Mouse (Mus musculus): ENCODE measurements at regions not wholly inside any gene's neighbourhood (a gene's known extent, or its start where the extent isn't known, plus 50 kb on each side); places are given as distances from the start of the nearest gene placed in this dataset.
"Not testable (repeated sequence)": the region's sequence is repeated elsewhere in the genome, so short reads cannot be mapped to it uniquely, and the experiment has no call there.

GRCm38 (mm10) chr12:113701841-113702240, 158.1 kb downstream of the Adam6a start:
- not testable (repeated sequence) for DNase-seq (ENCODE audit: low read depth, low spot score)

GRCm38 (mm10) chr12:113716406-113716805, 172.7 kb downstream of the Adam6a start:
- DNase-seq (ENCODE audit: low read depth, low spot score), result not testable (repeated sequence)

DNA sequence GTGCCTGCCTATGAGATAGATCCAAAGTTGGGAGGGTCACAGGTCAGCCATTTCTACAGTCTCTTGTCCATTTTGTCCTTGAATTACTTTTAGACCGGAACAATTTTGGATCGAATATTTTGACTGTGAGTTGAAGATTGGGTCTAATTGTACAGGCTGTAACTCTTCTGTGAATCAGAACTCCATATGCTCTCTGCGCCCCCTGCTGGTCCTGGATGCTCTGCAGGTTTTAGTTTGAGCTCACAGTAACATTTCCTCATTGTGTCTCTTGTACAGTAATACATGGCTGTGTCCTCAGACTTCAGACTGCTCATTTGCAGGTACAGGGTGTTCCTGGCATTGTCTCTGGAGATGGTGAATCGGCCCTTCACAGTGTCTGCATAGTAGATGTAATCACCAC, 192.1 kb downstream of the Adam6a start:
- no peak for DNase-seq (ENCODE audit: low read depth, low spot score)

GRCm38 (mm10) chr12:113746277-113746676, 202.6 kb downstream of the Adam6a start:
- no peak for DNase-seq (ENCODE audit: low read depth, low spot score)

GRCm38 (mm10) chr12:113747987-113748386, 204.3 kb downstream of the Adam6a start:
- DNase-seq (ENCODE audit: low read depth, low spot score), result no peak

GRCm38 (mm10) chr12:113769587-113769986, 225.9 kb downstream of the Adam6a start:
- DNase-seq (ENCODE audit: low read depth, low spot score), result no peak

DNA sequence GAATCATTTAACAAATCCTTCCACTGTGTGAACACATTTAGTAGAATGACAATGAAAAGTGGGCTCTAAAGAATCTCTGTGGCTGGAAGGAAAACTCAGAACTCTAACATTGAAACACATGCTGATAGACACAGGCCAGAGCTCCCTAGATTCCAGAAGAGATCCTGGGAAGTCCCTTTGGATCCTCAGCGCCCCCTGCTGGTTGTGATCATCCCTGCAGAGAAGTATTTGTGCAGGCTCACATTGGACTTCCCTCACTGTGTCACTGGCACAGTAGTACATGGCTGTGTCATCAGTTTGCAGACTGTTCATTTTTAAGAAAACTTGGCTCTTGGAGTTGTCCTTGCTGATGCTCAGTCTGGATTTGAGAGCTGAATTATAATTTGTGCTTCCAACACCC, 252.2 kb downstream of the Adam6a start:
- peak; percentile 0 for DNase-seq (ENCODE audit: low read depth, low spot score)

GRCm38 (mm10) chr12:113826377-113826776, 282.7 kb downstream of the Adam6a start:
- no peak for DNase-seq (ENCODE audit: low read depth, low spot score)

DNA sequence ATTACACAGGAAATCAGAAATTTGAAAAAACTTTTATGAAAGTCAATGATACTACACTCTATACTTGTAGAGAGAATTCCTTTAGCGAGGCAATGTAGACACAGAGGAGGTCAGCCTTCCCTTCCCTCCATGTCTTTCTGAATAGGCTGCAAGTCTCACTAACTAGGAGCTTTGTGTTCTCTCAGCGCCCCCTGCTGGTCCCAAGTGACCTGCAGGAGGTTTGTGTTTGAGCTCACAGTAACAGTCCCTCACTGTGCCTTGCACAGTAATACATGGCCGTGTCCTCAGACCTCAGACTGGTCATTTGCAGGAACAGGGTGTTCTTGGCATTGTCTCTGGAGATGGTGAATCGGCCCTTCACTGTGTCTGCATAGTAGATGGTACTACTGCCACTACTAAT, 315.2 kb downstream of the Adam6a start:
- DNase-seq (ENCODE audit: low read depth, low spot score), result no peak

DNA sequence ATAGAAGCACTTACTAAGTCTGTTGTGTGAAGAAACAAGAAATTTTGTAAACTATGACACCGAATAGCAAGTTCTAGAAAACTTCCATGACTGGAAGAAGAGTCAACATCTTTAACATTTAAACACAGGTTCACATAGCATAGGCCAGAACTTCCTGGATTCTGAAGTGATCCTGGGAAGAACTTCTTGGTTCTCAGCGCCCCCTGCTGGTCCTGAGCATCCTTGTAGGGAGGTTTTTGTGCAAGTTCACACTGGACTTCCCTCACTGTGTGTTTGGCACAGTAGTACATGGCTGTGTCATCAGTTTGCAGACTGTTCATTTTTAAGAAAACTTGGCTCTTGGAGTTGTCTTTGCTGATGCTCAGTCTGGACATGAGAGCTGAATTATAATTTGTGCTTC, 335.1 kb downstream of the Adam6a start:
- DNase-seq (ENCODE audit: low read depth, low spot score), result no peak

GRCm38 (mm10) chr12:113896152-113896551, 352.4 kb downstream of the Adam6a start:
- DNase-seq (ENCODE audit: low read depth, low spot score), result no peak

DNA sequence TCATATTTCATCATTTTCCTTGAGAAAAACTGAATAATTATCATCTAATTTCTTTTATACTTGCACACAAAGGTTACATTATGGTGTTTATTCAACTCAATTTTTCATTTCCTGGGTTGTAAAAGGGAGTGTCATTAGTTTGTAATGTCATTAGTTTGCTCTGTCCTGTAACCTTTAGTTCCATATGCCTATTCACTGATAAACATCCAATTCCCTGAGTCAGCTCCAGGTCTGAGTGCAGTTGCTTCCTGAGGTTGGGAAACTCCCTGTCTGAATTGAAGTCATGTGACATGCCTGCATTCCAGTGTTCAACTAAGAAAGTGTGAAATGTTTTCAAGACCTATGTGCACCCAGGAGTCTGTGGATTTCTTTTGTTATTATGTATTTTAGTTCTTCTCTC, 362.8 kb downstream of the Adam6a start:
- no peak for DNase-seq (ENCODE audit: low read depth, low spot score)

- no peak for DNase-seq (ENCODE audit: low read depth, low spot score)
Measured at GRCm38 (mm10) chr12:113907751-113908150, 364.0 kb downstream of the Adam6a start.

DNA sequence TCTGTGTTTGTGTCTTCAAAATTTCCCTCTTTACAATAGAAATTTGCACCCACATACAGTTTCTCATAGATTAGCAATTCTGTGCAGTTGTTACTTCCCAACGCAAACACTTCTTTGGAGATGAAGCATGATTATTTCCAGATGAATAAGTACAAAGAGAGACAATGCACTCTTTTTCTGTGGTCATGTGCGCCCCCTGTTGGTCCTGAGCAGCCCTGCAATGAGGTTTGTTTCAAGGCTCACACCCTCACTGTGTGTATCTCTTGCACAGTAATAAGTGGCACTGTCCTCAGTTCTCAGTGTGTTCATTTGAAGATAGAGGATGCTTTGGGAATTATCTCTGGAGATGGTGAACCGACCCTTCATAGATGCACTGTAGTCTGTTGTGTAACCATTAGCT, 368.1 kb downstream of the Adam6a start:
- no peak for DNase-seq (ENCODE audit: low read depth, low spot score)

- DNase-seq (ENCODE audit: low read depth, low spot score), result no peak
Measured at GRCm38 (mm10) chr12:113940721-113941120, 397.0 kb downstream of the Adam6a start.

DNA sequence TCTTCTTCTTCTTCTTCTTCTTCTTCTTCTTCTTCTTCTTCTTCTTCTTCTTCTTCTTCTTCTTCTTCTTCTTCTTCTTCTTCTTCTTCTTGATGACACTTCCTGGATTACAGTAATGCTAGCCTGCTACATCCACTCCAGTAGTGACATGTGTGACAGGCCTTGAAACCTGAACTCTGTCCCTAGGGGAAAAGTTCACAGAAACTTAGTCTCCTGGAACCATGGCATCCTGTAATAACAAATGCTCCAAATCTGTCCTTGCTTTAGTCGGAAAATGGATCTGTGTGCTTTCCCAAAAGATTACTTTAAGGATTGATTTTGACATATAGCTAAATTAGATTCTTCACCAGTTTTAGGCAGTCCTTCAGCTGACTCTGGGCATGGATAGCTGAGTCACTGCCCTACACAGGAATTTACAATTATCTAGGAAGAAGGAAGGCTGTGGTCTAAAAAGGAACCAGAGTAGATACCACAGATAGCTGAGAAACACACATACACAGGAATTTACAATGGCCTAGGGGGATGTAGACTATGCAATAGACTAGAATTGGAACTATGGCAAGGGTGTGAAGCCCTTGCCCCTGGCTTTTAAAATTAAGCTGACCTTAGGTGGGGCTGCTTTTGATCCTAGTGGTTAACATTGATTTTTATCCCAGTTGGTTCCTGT, 400.1 kb downstream of the Adam6a start:
- not testable (repeated sequence) for DNase-seq (ENCODE audit: low read depth, low spot score)

- not testable (repeated sequence) for DNase-seq (ENCODE audit: low read depth, low spot score)
Measured at GRCm38 (mm10) chr12:113945786-113946185, 402.1 kb downstream of the Adam6a start.

DNA sequence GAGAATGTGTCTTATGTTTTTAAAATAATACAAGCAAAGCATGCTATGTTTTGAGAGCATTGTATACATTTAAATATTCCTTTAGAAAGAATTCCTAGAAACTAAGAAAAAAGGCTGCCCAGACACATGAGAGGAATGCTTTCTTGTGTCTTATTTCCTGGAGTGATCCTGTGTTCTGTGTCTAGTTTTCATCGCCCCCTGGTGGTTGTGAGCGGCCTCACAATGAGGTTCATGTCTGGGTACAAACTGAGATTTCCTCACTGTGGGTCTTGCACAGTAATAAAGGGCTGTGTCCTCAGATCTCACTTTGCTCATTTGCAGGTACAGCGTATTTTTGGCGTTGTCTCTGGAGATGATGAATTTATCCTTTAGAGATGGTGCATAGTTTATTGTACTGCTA, 404.3 kb downstream of the Adam6a start:
- not testable (repeated sequence) for DNase-seq (ENCODE audit: low read depth, low spot score)

DNA sequence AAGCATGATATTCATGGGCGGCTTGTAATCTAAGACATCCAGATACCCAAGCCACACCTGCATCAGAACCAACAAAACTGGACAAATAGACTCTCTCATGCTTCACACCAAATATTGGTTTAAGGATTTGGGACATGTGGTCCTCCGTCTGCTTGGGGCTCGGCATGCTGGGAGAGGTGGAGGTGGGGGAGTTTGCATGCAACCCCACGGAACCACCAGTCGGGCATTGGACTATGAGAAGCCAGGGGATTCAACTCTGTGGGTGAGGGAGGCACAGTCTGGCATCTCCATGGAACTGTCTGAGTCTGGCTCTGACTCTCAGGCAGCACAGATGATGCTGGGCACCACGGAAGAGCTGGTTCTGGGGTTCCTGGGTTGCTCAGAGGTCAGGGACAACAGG, 430.6 kb downstream of the Adam6a start:
- no peak for DNase-seq (ENCODE audit: low read depth, low spot score)

- DNase-seq (ENCODE audit: low read depth, low spot score), result not testable (repeated sequence)
Measured at GRCm38 (mm10) chr12:113981613-113982012, 437.9 kb downstream of the Adam6a start.

GRCm38 (mm10) chr12:113987233-113987990, 443.7 kb downstream of the Adam6a start:
- DNase-seq (ENCODE audit: low read depth, low spot score), result no peak

DNA sequence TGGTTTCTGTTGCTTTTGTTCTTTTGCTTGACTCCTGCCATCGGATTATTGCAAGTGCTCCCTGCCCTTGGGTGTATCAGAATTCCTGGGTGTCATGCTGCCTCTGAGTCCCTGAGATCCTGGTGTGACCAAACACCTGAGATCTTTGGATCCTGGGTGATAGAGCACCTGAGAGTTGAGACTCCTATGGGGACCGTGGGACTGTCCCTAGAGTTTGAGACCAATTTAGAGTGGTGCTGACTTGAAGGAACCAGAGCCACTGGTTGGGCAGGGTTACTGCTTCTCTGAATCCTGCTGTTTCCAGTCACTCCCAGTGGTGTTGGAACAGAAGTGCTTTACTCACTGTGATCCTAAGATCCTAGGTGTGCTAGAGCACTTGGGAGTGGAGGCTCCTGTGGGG, 448.7 kb downstream of the Adam6a start:
- no peak for DNase-seq (ENCODE audit: low read depth, low spot score)

GRCm38 (mm10) chr12:113994284-113994683, 450.6 kb downstream of the Adam6a start:
- not testable (repeated sequence) for DNase-seq (ENCODE audit: low read depth, low spot score)

Measured in retina, adult 2 months (tissue).